Mouse (Mus musculus) lung, embryonic 16.5 days (tissue): ENCODE results near the gene Gpc5. TPM values are rescaled to one million over a fixed set of nuclear protein-coding genes. Genes with fewer than 3 reads are reported as not detected.

Experiments
- ATAC-seq: fragments of 200-750 bp; cut with Nextera tagmentation; 2 replicates; pipeline ENCODE4 v1.8.0; 2017; ENCODE audit warnings: low read depth, mild to moderate bottlenecking, moderate library complexity
- H3K27ac ChIP-seq: fragments of 300-500 bp; sonication (generic); 2 replicates; pipeline ENCODE4 v1.5.1; 2014; ENCODE audit warnings: mild to moderate bottlenecking, control low read depth, low read length
- H3K27me3 ChIP-seq: fragments of 300-500 bp; sonication (generic); 2 replicates; pipeline ENCODE4 v1.6.1; 2014; ENCODE audit warnings: low read depth, low read length, mixed read lengths; ENCODE audit not compliant: control insufficient read depth, insufficient read depth
- H3K36me3 ChIP-seq: fragments of 300-500 bp; sonication (generic); 2 replicates; pipeline ENCODE4 v1.6.1; 2014; ENCODE audit warnings: low read length; ENCODE audit not compliant: control insufficient read depth, insufficient read depth
- H3K4me1 ChIP-seq: fragments of 300-500 bp; sonication (generic); replicated peaks from 2 replicates; pipeline ENCODE4 v1.6.1; 2014; ENCODE audit warnings: low read length, mixed read lengths; ENCODE audit not compliant: control insufficient read depth, insufficient read depth
- H3K4me2 ChIP-seq: fragments of 300-500 bp; sonication (generic); 2 replicates; pipeline ENCODE4 v1.6.1; 2014; ENCODE audit warnings: low read depth, low read length, control low read depth
- H3K4me3 ChIP-seq: fragments of 300-500 bp; sonication (generic); 2 replicates; pipeline ENCODE4 v1.5.1; 2014; ENCODE audit warnings: mild to moderate bottlenecking, low read length, control low read depth
- H3K9ac ChIP-seq: fragments of 300-500 bp; sonication (generic); 2 replicates; pipeline ENCODE4 v1.6.1; 2014; ENCODE audit warnings: low read length, control low read depth
- H3K9me3 ChIP-seq: fragments of 300-500 bp; sonication (generic); 2 replicates; pipeline ENCODE4 v1.6.1; 2016; ENCODE audit warnings: low read length; ENCODE audit not compliant: control insufficient read depth
- WGBS: fragments of 180-500 bp; shearing (Covaris S2); extraction: QIAGEN DNeasy Blood & Tissue Kit; methylation state at CpG from one replicate; pipeline ENCODE4 v1.1.7; 2014; 5-methylcytosine and 5-hydroxymethylcytosine counted together
- polyA plus RNA-seq: library from polyadenylated mRNA; unstranded; fragments of >200 nt; fragmentation: Nextera tagmentation; extraction: Ambion mirVana; gene quantifications from 2 replicates; pipeline ENCODE4 v1.2.1, GENCODE M21; 2015

The Gpc5 gene
- polyA plus RNA-seq, 1 experiment from 2014 or later, result 0.11 TPM

- WGBS, result 21% methylated on average over 6 of the region's 6 CpGs
- peaks cover 23% of the 10 kb centered on the region for H3K27me3 ChIP-seq
- peak overlapping the region; percentile 27; the same call in 1 of the 2 replicates for H3K9ac ChIP-seq
- peak overlapping the region; percentile 96 for H3K4me2 ChIP-seq
- H3K9me3 ChIP-seq, result no peaks in the 10 kb centered on the region
- peak overlapping the region; percentile 61 for H3K4me3 ChIP-seq
- no peak overlapping the region for H3K27ac ChIP-seq
- no peaks in the 10 kb centered on the region for H3K36me3 ChIP-seq
- no peak for ATAC-seq
- peaks cover 9% of the 10 kb centered on the region for H3K4me1 ChIP-seq
These were observed 937 bp downstream of the Gpc5 start for GRCm38 (mm10) chr14:115092952-115093351.

GRCm38 (mm10) chr14:115100617-115101299, 8.7 kb downstream of the Gpc5 start:
- H3K4me3 ChIP-seq, result no peak overlapping the region
- H3K27me3 ChIP-seq, result no peaks in the 10 kb centered on the region
- no peaks in the 10 kb centered on the region for H3K9me3 ChIP-seq
- H3K4me2 ChIP-seq, result no peak overlapping the region
- H3K27ac ChIP-seq, result no peak overlapping the region
- ATAC-seq, result no peak
- H3K9ac ChIP-seq, result no peak overlapping the region
- H3K36me3 ChIP-seq, result no peaks in the 10 kb centered on the region
- no peaks in the 10 kb centered on the region for H3K4me1 ChIP-seq
- 79% methylated on average over 9 of the region's 9 CpGs for WGBS

- Histone ChIP-seq H3K4me3 (no peak overlapping the region), H3K27me3 (no peaks in the 10 kb centered on the region), H3K9ac (no peak overlapping the region), H3K36me3 (no peaks in the 10 kb centered on the region), H3K27ac (no peak overlapping the region), H3K4me2 (no peak overlapping the region), H3K9me3 (no peaks in the 10 kb centered on the region), H3K4me1 (no peaks in the 10 kb centered on the region)
- ATAC-seq, result no peak
These were observed 14.3 kb downstream of the Gpc5 start for GRCm38 (mm10) chr14:115106326-115106725.

- Histone ChIP-seq H3K9me3 (no peaks in the 10 kb centered on the region), H3K4me2 (no peak overlapping the region), H3K27me3 (no peaks in the 10 kb centered on the region), H3K27ac (no peak overlapping the region), H3K4me1 (no peaks in the 10 kb centered on the region), H3K36me3 (no peaks in the 10 kb centered on the region), H3K4me3 (no peak overlapping the region), H3K9ac (no peak overlapping the region)
- ATAC-seq, result no peak
- WGBS, result 53% methylated on average over 2 of the region's 2 CpGs
These were observed 15.5 kb downstream of the Gpc5 start for GRCm38 (mm10) chr14:115107467-115107866.

- no peak for ATAC-seq
- no peak overlapping the region for H3K27ac ChIP-seq
- 64% methylated on average over 9 of the region's 9 CpGs for WGBS
- H3K4me3 ChIP-seq, result no peak overlapping the region
- H3K9ac ChIP-seq, result no peak overlapping the region
- H3K4me2 ChIP-seq, result no peak overlapping the region
- no peaks in the 10 kb centered on the region for H3K27me3 ChIP-seq
- no peaks in the 10 kb centered on the region for H3K9me3 ChIP-seq
- no peaks in the 10 kb centered on the region for H3K36me3 ChIP-seq
- no peaks in the 10 kb centered on the region for H3K4me1 ChIP-seq
These were observed 26.6 kb downstream of the Gpc5 start for GRCm38 (mm10) chr14:115118626-115119025.

GRCm38 (mm10) chr14:115148821-115149220, 56.8 kb downstream of the Gpc5 start:
- Histone ChIP-seq H3K36me3 (no peaks in the 10 kb centered on the region), H3K9ac (no peak overlapping the region), H3K4me2 (no peak overlapping the region), H3K27me3 (no peaks in the 10 kb centered on the region), H3K27ac (no peak overlapping the region), H3K4me1 (no peaks in the 10 kb centered on the region), H3K4me3 (no peak overlapping the region), H3K9me3 (no peaks in the 10 kb centered on the region)
- no peak for ATAC-seq
- WGBS, result 76% methylated on average over 3 of the region's 3 CpGs

GRCm38 (mm10) chr14:115156597-115156996, 64.6 kb downstream of the Gpc5 start:
- ATAC-seq, result no peak
- Histone ChIP-seq H3K27me3 (no peaks in the 10 kb centered on the region), H3K4me1 (no peaks in the 10 kb centered on the region), H3K4me3 (no peak overlapping the region), H3K27ac (no peak overlapping the region), H3K9ac (no peak overlapping the region), H3K4me2 (no peak overlapping the region), H3K36me3 (no peaks in the 10 kb centered on the region), H3K9me3 (no peaks in the 10 kb centered on the region)
- 78% methylated on average over 4 of the region's 4 CpGs for WGBS

GRCm38 (mm10) chr14:115177322-115177836, 85.4 kb downstream of the Gpc5 start:
- H3K4me2 ChIP-seq, result no peak overlapping the region
- no peak overlapping the region for H3K9ac ChIP-seq
- WGBS, result 71% methylated on average over 3 of the region's 3 CpGs
- no peaks in the 10 kb centered on the region for H3K27me3 ChIP-seq
- no peak for ATAC-seq
- H3K4me1 ChIP-seq, result no peaks in the 10 kb centered on the region
- H3K9me3 ChIP-seq, result no peaks in the 10 kb centered on the region
- H3K27ac ChIP-seq, result no peak overlapping the region
- no peaks in the 10 kb centered on the region for H3K36me3 ChIP-seq
- no peak overlapping the region for H3K4me3 ChIP-seq

GRCm38 (mm10) chr14:115179925-115180324, 87.9 kb downstream of the Gpc5 start:
- H3K36me3 ChIP-seq, result no peaks in the 10 kb centered on the region
- no peaks in the 10 kb centered on the region for H3K4me1 ChIP-seq
- H3K9ac ChIP-seq, result no peak overlapping the region
- H3K27ac ChIP-seq, result no peak overlapping the region
- no peak for ATAC-seq
- H3K4me2 ChIP-seq, result no peak overlapping the region
- H3K9me3 ChIP-seq, result no peaks in the 10 kb centered on the region
- WGBS, result 76% methylated on average over 5 of the region's 5 CpGs
- H3K27me3 ChIP-seq, result no peaks in the 10 kb centered on the region
- no peak overlapping the region for H3K4me3 ChIP-seq
